Mouse (Mus musculus): ENCODE measurements around the gene Cttnbp2.

Gene Cttnbp2

DNA sequence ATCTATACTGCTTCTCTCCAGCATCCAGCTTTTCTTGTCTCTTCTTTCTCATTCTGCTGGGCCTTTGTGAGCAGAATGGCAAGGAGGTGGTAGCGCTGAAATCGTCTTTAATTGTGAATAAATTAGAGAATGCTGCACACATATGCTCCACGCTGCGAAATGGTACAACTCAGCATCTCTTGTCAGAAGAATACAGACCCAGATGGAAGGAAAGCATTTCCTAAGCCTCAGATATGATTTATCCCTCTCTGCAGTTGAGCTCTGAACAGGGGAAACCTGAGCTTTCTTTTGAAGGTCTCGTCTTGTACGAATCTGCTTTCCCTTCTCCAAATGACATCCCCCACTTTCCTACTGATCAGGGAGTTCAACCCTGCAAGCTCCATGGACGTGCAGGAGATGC lies 48.4 kb downstream of the Cttnbp2 start:
- no peak for DNase-seq

DNA sequence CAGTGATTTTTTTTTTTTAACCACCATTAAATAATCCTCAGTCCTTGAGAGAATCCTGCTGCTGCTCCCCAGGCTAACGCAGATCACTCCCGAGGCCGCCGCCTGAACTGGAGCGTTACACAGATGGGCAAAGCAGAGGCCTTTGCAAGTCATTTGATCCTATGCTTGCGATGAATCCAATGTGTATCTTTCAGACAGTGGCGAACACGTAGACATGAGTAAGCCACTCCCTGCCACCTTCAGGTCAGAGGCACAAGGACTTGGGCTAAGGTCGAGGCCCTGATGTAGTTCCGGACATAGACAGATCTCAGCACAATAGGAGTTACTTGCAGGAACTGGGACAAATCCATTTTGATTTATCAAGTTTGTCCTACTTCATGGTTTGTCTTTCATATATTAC lies 49.0 kb downstream of the Cttnbp2 start:
- DNase-seq = no peak

DNA sequence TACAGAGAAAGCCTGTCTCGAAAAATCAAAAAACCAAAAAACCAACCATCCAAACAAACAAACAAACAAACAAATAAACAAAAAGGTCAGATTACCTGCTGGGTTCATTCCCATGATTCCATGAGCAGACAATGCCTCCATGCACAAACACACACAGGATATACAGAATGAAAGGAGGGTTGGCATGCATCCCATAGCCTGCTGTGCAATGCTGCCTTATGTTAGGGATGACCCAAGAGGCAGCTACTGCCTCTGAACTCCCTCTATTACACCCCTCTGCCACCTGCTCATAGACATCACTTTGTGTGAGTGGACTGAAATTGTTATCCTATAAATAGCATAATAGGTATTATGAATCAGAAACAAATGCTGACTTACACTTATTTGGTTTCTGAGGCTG lies 55.0 kb downstream of the Cttnbp2 start:
- no peak for DNase-seq

DNA sequence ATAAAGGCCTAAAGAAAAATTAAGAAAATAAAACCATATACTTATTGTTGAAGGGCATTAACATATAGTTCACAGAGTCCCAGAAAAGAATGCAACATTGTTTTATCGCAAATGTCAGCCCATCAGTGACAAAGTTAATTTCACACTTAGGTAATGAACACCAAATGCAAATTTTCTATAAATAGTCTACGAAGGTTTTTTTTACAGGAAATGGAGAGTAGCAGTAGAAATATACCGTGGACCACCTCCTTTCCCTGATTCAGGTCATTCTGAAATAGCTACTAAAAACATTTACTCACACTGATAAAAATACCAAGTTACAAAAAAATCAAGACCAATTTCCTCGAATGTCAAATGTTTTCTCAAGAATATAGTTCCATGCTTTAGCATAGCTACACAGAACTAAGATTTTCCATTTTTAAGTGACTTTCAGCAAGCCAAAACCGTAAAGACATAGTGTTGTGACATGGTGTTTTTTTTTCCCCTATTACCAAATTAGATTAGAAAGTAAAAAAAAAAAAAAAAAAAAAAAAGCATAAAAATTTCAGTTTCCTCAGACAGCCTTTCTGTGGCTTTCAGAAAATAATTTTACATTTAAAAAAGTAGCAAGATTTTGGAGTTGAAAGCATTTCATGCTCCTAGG lies 64.0 kb downstream of the Cttnbp2 start:
- no peak for DNase-seq

DNA sequence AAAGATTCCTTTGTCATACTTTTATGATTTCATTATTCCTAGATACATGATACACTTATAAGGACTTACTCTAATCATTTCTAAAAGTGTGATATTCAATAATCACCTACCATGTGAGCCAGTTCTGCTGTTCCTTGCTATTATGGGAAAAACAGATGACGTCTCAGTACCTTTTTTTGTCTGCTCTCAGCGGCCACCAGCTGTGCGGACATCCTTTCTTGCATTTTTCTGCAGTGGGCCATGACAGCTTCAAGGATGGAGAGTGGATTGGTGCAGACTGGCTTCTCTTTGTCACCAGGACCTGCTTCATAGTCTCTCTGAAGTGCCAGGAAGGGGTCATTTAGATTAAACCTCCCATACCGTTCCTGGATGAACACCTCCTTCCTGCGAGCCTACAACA lies 66.6 kb downstream of the Cttnbp2 start:
- no peak for DNase-seq

DNA sequence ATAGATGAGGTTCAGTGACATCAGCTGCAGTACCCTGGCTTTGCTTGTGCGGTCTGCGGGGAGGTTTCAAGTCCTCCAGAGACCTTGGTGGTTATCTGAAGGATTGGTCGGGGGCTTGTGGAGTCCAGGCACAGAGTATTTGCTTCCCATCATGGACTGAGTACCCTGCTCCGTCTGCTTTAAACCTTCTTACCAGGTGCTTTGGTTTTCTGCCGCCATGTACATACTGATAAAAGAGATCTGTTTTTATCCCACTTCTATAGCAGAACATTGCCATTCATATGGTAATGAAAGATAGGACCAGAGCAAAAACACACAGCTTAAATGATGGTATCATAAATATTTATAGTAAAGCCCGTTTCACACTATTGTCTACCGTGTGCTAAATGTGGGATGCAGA lies 67.7 kb downstream of the Cttnbp2 start:
- DNase-seq = no peak

DNA sequence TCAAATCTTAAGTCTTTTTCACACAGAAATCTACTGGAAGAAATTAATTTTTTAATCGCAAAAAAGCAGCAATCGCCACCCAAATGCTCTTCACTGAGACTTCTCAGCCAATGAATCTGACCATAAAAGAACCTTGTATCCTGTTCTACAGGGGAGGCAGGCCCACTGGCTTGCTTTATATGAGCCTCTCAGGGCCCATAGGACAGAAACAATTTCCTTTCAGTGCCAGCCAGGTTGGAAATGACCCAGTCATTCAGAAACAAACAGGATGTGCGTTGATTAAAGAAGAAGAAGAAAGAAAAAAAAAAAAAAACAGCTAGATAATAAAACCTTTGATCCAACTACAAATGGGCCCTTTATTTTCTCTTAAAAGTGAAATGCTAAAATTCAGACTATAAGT lies 68.3 kb downstream of the Cttnbp2 start:
- DNase-seq = no peak

DNA sequence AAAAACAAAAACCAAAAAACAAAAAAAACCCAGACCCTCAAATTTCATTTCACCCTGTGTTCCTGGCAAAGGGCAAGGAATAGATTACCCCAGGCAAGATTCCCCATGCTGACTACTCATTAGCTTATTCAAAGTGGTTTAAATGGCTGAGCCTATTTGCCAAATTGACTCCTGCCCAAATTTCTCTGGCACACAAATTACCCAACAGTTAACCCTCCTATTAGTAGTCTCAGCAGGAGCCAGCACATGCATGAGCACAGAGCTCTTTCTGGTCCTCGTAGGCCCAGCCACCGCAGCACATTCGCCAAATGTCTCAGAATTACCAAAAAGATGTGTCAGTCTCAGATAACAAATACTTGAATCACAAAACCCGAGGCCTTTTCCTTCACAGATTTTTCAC lies 68.9 kb downstream of the Cttnbp2 start:
- DNase-seq = no peak

DNA sequence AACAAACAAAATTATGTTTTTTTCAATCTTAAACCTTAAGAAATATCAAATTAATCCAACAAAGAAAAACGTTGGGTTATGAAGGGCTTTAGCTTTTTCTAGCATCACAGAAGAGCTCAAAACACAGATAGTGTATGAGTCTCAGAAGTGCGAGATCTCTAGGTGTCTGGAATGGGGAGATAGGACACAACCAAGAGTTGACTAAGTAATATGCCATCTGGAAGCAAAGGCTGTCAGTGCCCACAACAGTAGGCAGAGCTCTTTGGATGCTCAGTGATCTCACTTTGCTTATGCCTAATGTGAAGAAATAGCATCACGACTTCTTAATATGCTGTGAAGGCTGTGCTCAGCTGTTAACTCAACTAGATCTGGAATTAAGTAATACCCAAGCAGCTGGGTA lies 72.3 kb downstream of the Cttnbp2 start:
- no peak for DNase-seq

DNA sequence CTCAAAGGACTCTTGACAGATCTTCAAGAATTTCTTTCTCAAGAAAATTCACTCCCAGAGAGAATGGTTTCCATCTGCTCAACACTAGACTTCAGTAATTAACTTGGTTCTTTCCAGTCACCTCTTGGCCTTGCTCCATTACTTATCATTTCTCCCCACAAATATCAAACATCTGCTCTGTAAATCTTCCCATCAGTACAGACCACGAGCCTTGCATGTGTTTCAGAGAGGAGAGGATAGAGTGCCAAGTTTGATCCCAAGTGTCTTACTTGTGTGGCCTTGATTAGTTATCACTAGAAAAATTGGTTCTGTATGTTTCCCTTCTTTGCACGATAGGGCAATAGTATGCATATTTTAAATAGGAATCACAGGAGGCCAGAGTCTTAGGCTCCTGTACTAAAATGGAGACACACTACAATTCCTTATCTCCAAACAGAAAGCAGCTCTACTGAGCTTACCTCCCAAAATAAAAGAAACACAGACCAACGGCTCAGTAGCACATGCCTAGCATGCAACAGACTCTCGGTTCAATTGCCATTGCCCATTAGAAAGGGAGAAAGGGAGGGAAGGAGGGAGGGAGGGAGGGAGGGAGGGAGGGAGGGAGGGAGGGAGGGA lies 73.6 kb downstream of the Cttnbp2 start:
- no peak for DNase-seq

DNA sequence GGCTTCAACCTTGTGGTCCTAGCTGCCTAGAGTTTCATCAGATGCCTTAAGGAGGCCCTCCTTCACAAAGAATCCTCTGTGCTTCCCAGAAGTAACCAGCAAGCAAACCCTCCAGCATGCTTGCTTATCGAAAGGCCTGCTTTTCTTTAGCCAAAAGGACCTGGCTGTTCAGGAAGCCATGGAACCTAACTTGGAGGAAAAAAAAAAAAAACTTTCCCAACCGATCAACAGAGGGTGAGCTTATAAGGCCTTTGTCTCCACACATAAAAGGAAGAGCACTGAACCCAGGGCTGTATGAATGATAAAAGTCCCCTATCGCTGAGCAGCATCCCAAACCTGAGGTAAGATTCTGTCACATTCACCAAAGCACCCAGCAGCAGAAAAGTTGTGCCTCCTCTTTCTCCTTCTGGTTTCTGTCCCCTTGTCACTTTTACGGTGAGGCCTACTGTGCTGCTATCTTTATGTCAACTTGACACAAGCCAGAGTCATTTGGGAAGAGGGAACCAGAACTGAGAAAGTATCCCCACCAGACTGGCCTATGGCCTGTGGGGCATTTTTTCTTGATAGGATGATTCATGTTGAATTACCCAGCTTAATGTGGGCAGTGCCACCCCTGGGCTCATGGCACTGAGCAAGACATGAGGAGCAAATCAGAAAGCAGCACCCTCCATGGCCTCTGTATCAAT lies 78.4 kb downstream of the Cttnbp2 start:
- no peak for DNase-seq

DNA sequence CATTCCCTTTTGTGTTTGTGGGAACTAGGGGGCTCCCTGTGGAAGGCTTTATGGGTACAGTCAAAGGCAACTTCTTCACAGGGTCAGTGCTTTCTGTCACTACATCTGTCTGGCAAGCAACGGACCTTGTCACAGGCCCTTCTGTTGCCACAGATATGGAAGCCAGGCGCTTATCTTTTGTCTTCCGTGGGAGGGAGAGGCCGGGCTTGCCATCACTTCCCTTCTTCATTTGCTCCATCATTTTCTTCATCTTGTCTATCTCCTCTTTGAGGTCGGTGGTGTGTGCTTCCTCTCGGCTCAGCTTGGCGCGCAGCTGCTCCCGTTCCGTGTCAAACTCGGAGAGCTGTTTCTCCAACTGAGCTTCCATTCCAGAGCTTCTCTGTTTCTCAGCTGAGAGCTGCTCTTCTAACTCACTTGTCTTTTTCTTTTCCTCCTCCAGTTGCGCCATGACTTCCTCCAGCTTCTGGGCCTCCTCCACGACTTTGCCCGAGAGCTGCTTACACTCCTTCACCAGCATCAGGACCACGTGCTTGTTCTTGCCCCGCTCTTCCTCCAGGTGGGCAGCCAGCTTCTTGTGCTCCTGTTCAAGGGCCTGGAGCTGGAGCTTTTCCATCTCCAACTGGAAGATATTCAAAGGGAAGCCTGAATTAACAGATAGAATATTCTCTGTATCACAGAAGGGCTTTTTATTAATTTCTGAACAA lies 79.7 kb downstream of the Cttnbp2 start:
- DNase-seq = no peak

DNA sequence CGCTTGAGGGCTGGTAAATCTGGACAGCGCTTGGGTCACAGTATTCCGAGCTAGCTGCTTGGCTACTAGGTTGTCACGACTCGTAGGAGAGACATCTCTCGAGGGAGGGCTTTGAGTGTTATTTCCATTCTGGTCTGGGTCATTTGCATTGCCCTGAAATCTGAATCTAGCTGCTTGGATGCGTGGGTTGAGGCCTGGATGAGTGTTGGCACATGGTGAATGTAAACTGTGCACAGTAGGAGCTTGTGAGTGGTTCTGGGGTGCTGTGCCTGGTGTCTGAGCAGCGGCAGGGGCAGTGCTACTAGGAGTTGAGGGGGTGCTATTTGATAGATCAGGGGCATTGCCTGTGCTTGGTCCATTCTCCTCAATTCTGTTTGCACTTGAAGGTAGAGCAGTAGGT lies 80.3 kb downstream of the Cttnbp2 start:
- DNase-seq = no peak

DNA sequence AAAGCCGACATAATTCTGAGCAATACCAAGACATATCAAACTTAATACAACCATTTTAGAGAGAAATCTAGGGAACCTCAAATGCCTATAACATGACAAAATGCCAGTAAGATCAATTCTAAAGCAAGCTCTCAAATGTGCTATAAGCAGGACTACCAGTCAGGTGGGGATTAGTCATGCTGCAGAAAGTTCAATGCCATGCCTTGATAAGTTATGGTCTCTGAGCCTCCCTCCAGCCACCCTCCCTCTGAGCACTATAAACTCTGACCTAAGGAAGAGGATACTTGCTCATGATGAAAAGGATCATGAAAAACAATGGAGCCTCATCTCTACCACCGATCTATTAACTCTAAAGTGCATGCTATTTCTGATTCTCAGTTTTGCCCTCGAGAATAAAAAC lies 82.3 kb downstream of the Cttnbp2 start:
- no peak for DNase-seq

DNA sequence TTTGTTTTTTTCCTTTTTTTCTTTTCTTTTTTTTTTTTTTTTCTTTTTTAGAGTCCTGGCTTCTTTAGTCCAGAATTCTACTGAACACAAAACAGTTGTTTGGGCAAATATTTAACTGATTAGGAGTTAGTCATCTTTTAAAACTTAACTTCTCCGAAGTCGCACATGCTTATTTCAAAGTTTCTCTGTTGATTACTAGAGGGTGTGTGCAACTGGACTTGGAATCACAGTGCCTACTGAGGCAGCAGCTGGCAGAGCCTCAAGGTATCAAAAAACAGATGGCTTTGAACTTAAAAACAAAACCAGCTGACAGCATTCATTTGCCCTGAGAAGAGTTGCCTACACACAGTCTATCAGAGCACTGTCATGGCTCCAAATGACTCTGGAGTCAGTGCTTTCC lies 82.8 kb downstream of the Cttnbp2 start:
- DNase-seq = no peak

DNA sequence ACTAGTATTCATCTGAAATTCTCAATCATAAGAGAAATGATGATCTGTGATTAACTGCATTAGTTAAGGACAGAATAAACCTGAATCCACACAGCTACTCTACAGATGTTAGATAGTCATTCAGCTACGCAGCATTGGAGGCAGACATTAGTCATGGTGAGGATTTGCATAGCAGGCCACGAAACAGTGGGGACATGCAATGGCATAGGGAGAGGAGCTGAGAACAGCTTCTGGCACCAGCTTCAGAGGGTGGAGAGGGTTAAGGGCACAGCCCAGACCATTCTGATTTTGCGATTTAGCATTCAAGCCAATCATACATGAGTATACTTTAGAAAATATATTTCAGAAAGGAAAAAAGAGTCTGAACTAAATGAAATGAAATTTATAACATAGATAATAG lies 84.6 kb downstream of the Cttnbp2 start:
- DNase-seq = no peak

DNA sequence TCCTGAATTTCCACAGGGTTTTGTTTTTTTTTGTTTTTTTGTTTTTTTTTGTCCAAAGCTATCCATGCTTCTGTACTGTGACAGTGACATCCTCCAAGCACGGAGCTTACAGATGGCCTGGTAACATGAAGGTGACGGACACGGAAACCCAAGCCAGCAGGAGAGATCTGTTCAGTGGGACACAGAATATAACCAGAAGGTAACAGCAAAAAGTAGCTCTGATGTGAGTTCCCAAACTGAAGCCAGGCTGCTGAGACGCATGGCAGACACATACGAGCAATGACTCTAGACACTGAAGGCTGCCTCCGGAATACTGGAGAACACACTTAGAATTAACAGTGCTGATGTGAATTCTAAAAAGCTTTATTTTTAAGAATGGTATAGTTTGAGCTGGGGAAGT lies 89.8 kb downstream of the Cttnbp2 start:
- DNase-seq = no peak

DNA sequence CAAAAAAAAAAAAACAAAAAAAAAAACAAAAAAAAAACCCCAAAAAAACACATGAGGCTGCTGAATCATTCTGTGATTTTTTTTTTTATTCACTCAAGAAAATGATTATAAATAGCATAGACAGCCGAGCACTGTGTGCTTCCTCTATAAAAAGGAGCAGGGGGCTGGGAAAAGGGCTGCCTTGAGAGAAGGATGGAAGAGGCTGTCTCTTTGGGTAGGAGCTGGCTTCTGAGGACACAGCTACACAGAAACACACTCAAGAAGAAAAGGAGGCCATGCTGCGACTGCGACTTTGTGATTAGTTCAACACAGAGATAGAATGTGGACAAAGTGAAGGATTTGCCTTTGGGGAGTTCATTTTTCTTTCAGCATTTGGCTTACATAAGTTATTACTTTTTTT lies 90.3 kb downstream of the Cttnbp2 start:
- DNase-seq = no peak

DNA sequence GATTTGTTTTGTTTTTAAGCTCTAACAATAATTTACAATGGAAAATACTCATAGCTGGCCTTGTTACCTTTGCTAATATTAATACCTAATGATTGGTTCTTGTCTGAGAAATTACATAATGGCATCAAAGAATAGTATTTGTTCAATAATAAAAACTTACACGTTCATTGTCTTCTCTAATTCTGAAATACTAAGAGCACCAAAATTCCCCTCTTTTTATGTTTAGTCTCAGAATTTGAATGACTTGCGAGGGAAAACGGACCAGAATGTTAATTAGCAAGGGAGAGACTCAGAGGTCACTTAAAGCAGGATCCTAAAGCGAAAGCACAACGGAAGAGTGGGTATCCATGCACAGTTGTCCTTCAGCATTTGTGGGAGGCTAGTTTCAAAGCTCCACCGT lies 91.5 kb downstream of the Cttnbp2 start:
- DNase-seq = no peak

DNA sequence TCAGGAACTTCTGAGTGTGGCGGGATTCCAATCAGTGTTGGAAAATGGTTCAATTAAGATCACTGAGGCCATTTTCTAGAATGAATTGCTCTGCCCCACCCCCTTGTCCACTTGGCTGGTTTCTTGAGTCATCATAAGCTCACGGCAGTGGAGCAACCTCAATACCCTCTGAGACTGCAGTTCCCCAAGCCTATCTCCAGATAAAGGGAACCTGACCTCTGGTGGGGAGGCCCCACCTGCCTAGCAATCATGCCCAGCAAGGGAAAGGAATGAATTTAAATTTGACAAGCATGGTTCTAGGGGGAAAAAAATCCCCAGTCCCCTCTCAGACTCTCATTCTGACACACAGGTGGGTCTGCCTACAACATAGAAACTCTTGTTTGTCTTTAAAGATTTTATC lies 93.1 kb downstream of the Cttnbp2 start:
- DNase-seq = no peak

DNA sequence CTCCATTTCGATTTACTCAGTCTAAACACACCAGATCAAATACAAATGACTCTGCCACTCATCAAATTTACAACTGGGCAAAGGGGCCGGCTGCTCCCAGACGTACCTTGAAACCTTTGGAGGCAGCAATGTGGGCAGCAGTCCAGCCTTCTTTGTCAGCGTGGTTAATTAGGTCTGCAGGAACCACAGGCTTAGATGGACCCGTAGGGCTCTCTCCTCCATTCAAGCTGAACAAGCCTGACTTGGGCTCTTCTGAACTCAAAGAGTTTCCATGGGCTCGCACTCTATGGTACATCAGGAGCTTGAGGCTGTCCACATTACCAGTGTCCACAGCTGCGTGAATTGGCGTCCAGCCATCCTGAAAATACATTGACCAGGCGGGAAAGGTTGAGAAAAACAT lies 94.0 kb downstream of the Cttnbp2 start:
- DNase-seq = no peak

DNA sequence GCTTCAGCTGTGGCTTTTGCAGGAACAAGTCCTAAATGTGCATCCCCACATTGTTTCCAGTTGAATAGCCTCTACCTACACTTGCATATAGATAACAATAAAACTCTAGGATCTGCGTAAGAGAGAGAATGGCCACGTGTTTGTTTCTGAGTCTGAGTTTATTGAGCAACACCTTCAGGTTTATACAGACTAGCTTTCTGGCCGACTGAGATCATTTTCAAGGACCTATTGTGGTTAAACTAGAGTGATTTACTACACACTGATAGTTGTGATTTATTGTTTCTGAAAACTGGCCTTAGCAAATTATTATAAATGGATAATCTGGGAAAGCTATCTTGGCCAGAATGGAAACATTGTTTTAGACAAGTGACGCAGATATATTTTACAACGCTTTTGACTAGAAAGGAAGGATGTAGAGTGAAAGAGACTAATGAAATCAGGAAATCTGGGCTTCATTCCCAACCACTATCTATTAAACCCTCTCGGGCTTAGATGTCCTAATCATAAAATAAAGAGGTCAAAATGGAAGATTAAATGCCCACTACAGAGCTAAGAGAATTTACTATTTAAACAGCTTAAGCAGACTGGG lies 96.7 kb downstream of the Cttnbp2 start:
- no peak for DNase-seq

DNA sequence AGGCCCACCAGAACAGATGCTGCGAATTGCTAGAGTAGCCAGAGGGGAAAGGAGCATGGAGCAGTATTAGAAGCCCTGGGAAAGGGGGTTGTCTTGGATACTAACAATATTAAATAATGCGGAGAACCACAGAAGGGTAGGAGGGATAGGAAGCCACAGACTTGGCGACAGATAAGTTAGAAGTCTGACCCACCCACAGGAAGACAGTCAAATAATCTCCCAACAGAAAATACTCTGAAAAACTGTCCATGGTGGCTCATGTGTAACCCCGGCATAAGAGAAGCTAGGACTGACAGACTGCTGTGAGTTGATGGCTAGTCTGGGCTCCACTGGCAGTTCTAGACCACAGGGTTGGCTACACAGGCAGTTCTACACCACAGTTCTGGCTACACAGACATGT lies 98.7 kb downstream of the Cttnbp2 start:
- DNase-seq = no peak

Data from thymus, postnatal 25 days (tissue).